In the genomic region with DNA sequence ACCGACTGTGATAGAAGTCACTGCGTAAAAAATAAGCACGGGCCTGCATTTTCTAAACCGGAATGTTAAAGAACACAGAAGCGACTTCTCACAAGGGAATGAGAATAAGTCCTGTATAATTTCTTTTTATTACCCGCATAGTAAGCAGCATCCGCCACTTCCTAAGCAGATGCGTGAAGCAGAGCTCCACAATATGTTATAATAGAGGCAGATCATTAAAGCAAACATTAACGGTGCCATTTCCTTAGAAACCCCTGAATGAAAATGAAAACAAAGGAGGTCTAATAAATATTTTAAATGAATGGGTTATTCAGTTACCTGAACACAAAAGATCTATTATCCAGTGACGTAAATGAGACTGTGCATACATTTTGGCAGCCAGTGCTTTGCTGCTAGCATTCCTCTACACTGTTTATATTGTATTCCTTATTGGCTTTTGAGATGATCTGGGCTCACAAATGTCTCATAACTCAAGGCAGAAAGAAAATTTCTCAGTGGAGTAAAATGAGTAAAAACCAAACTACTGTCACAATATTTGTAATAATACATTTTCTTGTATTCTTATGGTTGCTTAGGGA, we compare ENCODE assay signal across 16 mouse cellular contexts.
A peak's percentile ranks its signal among the peaks of the same experiment; 100 is the strongest.
DNase-seq lines count a peak whose midpoint lies in the region; ATAC-seq and TF ChIP-seq lines count a peak whose summit lies in the region.
"Had no signal": no experiment of that assay in that cellular context is flagged by ENCODE, and none has a peak within 500 bp of the region (broad histone marks: within the 10 kb centered on the region; RNA-seq: fewer than 3 reads in every experiment).

No protein-coding gene starts in this region.

- peak; percentile 71 for ATAC-seq in neural tube, embryonic 11.5 days (ENCODE audit: insufficient read depth, low FRiP score, low TSS enrichment)
- peak; percentile 84 for ATAC-seq in forebrain, embryonic 16.5 days
- peak; percentile 92 for ATAC-seq in neural tube, embryonic 14.5 days (ENCODE audit: low read depth)
- ATAC-seq in CD4-positive, CD25-positive, alpha-beta regulatory T cell, adult 4 months: no peak

- no peak overlapping the region for H3K27ac ChIP-seq in neural tube, embryonic 11.5 days (ENCODE audit: low read depth, low read length)
- no peak overlapping the region for H3K27ac ChIP-seq in forebrain, embryonic 16.5 days (ENCODE audit: low read length)
- no peak overlapping the region; the same call in 1 of the 2 replicates for H3K27ac ChIP-seq in neural tube, embryonic 14.5 days (ENCODE audit: low read depth, low read length)
- H3K27ac ChIP-seq in thymus, adult 2 months (ENCODE audit: control insufficient read depth, insufficient read depth, low read length): no peak overlapping the region
- H3K27ac ChIP-seq: limb, embryonic 12.5 days had no signal

- H3K27me3 ChIP-seq in neural tube, embryonic 11.5 days (ENCODE audit: control insufficient read depth, insufficient read depth, low read length): no peaks in the 10 kb centered on the region
- no peaks in the 10 kb centered on the region for H3K27me3 ChIP-seq in forebrain, embryonic 16.5 days (replicated peaks; ENCODE audit: control insufficient read depth, insufficient read depth, low read length)
- no peaks in the 10 kb centered on the region for H3K27me3 ChIP-seq in neural tube, embryonic 14.5 days (ENCODE audit: control insufficient read depth, insufficient read depth, low read length)
- H3K27me3 ChIP-seq in thymus, adult 2 months (ENCODE audit: control insufficient read depth, insufficient read depth, low read length): no peaks in the 10 kb centered on the region
- H3K27me3 ChIP-seq: limb, embryonic 12.5 days had no signal

- TF ChIP-seq CTCF in thymus, adult 2 months (IDR thresholded peaks at IDR 0.05; ENCODE audit: borderline replicate concordance, control insufficient read depth, extremely low read depth, insufficient read depth, low read length, poor library complexity): no peak

- DNase-seq in neural tube, embryonic 11.5 days (ENCODE audit: low spot score): no peak
- DNase-seq in neural tube, embryonic 10.5 days (ENCODE audit: extremely low spot score, low spot score): no peak
- DNase-seq in mesoderm, embryonic 11.5 days (ENCODE audit: low read depth, low spot score): peak; percentile 24
- no peak for DNase-seq in thymus, adult 2 months
- DNase-seq in urinary bladder, postnatal 36 days (ENCODE audit: low spot score in 2 of 2): no peak
- DNase-seq: adrenal gland, adult 2 months; cerebellum, adult 8-10 months; gastrocnemius, postnatal 36 days; kidney, adult 8-10 months; layer of hippocampus, postnatal 36 days; lung, adult 18-20 months; lung, postnatal 4 days had no signal

- H3K4me1 ChIP-seq in neural tube, embryonic 11.5 days (ENCODE audit: control insufficient read depth, insufficient read depth, low read length): no peaks in the 10 kb centered on the region
- H3K4me1 ChIP-seq in forebrain, embryonic 16.5 days (replicated peaks; ENCODE audit: control insufficient read depth, insufficient read depth, low read length): no peaks in the 10 kb centered on the region
- H3K4me1 ChIP-seq in neural tube, embryonic 14.5 days (ENCODE audit: control insufficient read depth, insufficient read depth, low read length): no peaks in the 10 kb centered on the region
- H3K4me1 ChIP-seq in thymus, adult 2 months (replicated peaks; ENCODE audit: control insufficient read depth, insufficient read depth, low read length): no peaks in the 10 kb centered on the region
- H3K4me1 ChIP-seq: limb, embryonic 12.5 days had no signal

- no peak overlapping the region for H3K4me2 ChIP-seq in neural tube, embryonic 11.5 days (ENCODE audit: low read depth)
- peak overlapping the region; percentile 26 for H3K4me2 ChIP-seq in forebrain, embryonic 16.5 days (ENCODE audit: low read length)
- peak overlapping the region; percentile 31 for H3K4me2 ChIP-seq in neural tube, embryonic 14.5 days (ENCODE audit: low read depth, low read length)
- H3K4me2 ChIP-seq: limb, embryonic 12.5 days had no signal

- 37% methylated on average over 10 of the region's 10 CpGs for WGBS in neural tube, embryonic 11.5 days
- 9% methylated on average over 10 of the region's 10 CpGs for WGBS in forebrain, embryonic 16.5 days
- WGBS in neural tube, embryonic 14.5 days: 14% methylated on average over 10 of the region's 10 CpGs
- WGBS in thymus, adult 2 months: 94% methylated on average over 10 of the region's 10 CpGs

- TF ChIP-seq POLR2A in thymus, adult 2 months (IDR thresholded peaks at IDR 0.05; ENCODE audit: control insufficient read depth, extremely low read depth, insufficient read depth, low read length, poor library complexity): no peak

- no peak overlapping the region for H3K9ac ChIP-seq in neural tube, embryonic 11.5 days (ENCODE audit: low read length)
- no peak overlapping the region for H3K9ac ChIP-seq in forebrain, embryonic 16.5 days (replicated peaks; ENCODE audit: low read depth, low read length)
- H3K9ac ChIP-seq in neural tube, embryonic 14.5 days (replicated peaks; ENCODE audit: low read depth, low read length): no peak overlapping the region; the same call in 1 of the 2 replicates
- H3K9ac ChIP-seq: limb, embryonic 12.5 days had no signal

- H3K4me3 ChIP-seq in neural tube, embryonic 11.5 days (ENCODE audit: low read depth, low read length): no peak overlapping the region
- H3K4me3 ChIP-seq in forebrain, embryonic 16.5 days (replicated peaks; ENCODE audit: low read length): no peak overlapping the region
- H3K4me3 ChIP-seq in neural tube, embryonic 14.5 days (ENCODE audit: low read depth, low read length): 0 out of 2 replicates have a peak overlapping the region, but pooled peaks have one; percentile 7
- no peak overlapping the region for H3K4me3 ChIP-seq in thymus, adult 2 months (ENCODE audit: control insufficient read depth, insufficient read depth, low read length)
- H3K4me3 ChIP-seq: limb, embryonic 12.5 days had no signal

- H3K9me3 ChIP-seq in neural tube, embryonic 11.5 days (ENCODE audit: control insufficient read depth, low read length): no peaks in the 10 kb centered on the region
- H3K9me3 ChIP-seq in forebrain, embryonic 16.5 days (ENCODE audit: control insufficient read depth, low read length): no peaks in the 10 kb centered on the region
- no peaks in the 10 kb centered on the region for H3K9me3 ChIP-seq in neural tube, embryonic 14.5 days (ENCODE audit: control insufficient read depth, low read length)
- H3K9me3 ChIP-seq: limb, embryonic 12.5 days had no signal

- H3K36me3 ChIP-seq in neural tube, embryonic 11.5 days (ENCODE audit: control insufficient read depth, insufficient read depth, low read length): no peaks in the 10 kb centered on the region
- H3K36me3 ChIP-seq in forebrain, embryonic 16.5 days (ENCODE audit: control insufficient read depth, insufficient read depth): no peaks in the 10 kb centered on the region
- H3K36me3 ChIP-seq in neural tube, embryonic 14.5 days (ENCODE audit: control insufficient read depth, insufficient read depth, low read length): no peaks in the 10 kb centered on the region
- no peaks in the 10 kb centered on the region for H3K36me3 ChIP-seq in thymus, adult 2 months (ENCODE audit: control insufficient read depth, insufficient read depth, low read length)
- H3K36me3 ChIP-seq: limb, embryonic 12.5 days had no signal
